10 mouse cellular contexts compared by ENCODE assay signal in genomic region chr14:60693122-60693536, GRCm38 (mm10). TPM values are rescaled to one million over a fixed set of nuclear protein-coding genes. Genes with fewer than 3 reads are reported as not detected.
DNase-seq lines count a peak whose midpoint lies in the region; ATAC-seq and TF ChIP-seq lines count a peak whose summit lies in the region.
"Had no signal": no experiment of that assay in that cellular context is flagged by ENCODE, and none has a peak within 500 bp of the region (broad histone marks: within the 10 kb centered on the region; RNA-seq: fewer than 3 reads in every experiment).

No protein-coding gene starts in this region.

- no peaks in the 10 kb centered on the region for H3K27me3 ChIP-seq in kidney, embryonic 15.5 days
- no peaks in the 10 kb centered on the region for H3K27me3 ChIP-seq in kidney, adult 2 months (replicated peaks; ENCODE audit: control insufficient read depth, insufficient read depth, low read length)
- no peaks in the 10 kb centered on the region for H3K27me3 ChIP-seq in embryonic facial prominence, embryonic 14.5 days (replicated peaks; ENCODE audit: control insufficient read depth, insufficient read depth, low read length)

- no peak for TF ChIP-seq CTCF in kidney, adult 2 months (conservative IDR thresholded peaks at IDR 0.05; ENCODE audit: insufficient read depth, insufficient read length, low read depth, low read length)

- peak overlapping the region; percentile 15; the same call in 1 of the 2 replicates for H3K4me2 ChIP-seq in kidney, embryonic 15.5 days
- no peak overlapping the region for H3K4me2 ChIP-seq in embryonic facial prominence, embryonic 14.5 days (ENCODE audit: low read depth, low read length)
- H3K4me2 ChIP-seq: lung, embryonic 14.5 days had no signal

- no peaks in the 10 kb centered on the region for H3K9me3 ChIP-seq in kidney, embryonic 15.5 days (replicated peaks)
- no peaks in the 10 kb centered on the region for H3K9me3 ChIP-seq in embryonic facial prominence, embryonic 14.5 days (ENCODE audit: control insufficient read depth, low read length)

- intact Hi-C loops in left cerebral cortex, postnatal 25 days (cut with DNase I): no loop called here

- peaks cover 41% of the 10 kb centered on the region for H3K4me1 ChIP-seq in kidney, embryonic 15.5 days
- H3K4me1 ChIP-seq in kidney, adult 2 months (ENCODE audit: control insufficient read depth, insufficient read depth, low read length): peaks cover 8% of the 10 kb centered on the region
- H3K4me1 ChIP-seq in embryonic facial prominence, embryonic 14.5 days (ENCODE audit: control insufficient read depth, insufficient read depth, low read length): no peaks in the 10 kb centered on the region

- no peak for DNase-seq in kidney, adult 2 months
- peak; percentile 41 for DNase-seq in R1 (ENCODE audit: low read depth, low spot score)
- DNase-seq in embryonic facial prominence, embryonic 14.5 days (ENCODE audit: low spot score): no peak
- DNase-seq in left cerebral cortex, postnatal 25 days (ENCODE audit: low spot score in 2 of 2): peak; percentile 65 to 67
- DNase-seq in thymus, postnatal 10 days (ENCODE audit: low spot score in 2 of 2): no peak
- DNase-seq in cerebellum, postnatal 25 days: no peak
- DNase-seq: adrenal gland, postnatal 10 days; kidney, postnatal 36 days had no signal

- no peak overlapping the region for H3K4me3 ChIP-seq in kidney, embryonic 15.5 days (replicated peaks)
- H3K4me3 ChIP-seq in kidney, adult 2 months (ENCODE audit: insufficient read depth, low read depth, low read length): no peak overlapping the region
- no peak overlapping the region for H3K4me3 ChIP-seq in embryonic facial prominence, embryonic 14.5 days (ENCODE audit: low read depth, low read length)

- H3K36me3 ChIP-seq in kidney, embryonic 15.5 days: peaks cover 15% of the 10 kb centered on the region
- H3K36me3 ChIP-seq in kidney, adult 2 months (ENCODE audit: control insufficient read depth, insufficient read depth, low read length): no peaks in the 10 kb centered on the region
- H3K36me3 ChIP-seq in embryonic facial prominence, embryonic 14.5 days (ENCODE audit: control insufficient read depth, insufficient read depth, low read length): 0 out of 2 replicates have a peak, but pooled peaks cover 6% of the 10 kb centered on the region

- no peak overlapping the region for H3K9ac ChIP-seq in kidney, embryonic 15.5 days
- no peak overlapping the region for H3K9ac ChIP-seq in embryonic facial prominence, embryonic 14.5 days (ENCODE audit: low read depth, low read length)
- H3K9ac ChIP-seq: lung, embryonic 14.5 days had no signal

- 15% methylated on average over 11 of the region's 11 CpGs for WGBS in kidney, embryonic 15.5 days
- 32% methylated on average over 11 of the region's 11 CpGs for WGBS in kidney, adult 2 months
- 52% methylated on average over 11 of the region's 11 CpGs for WGBS in embryonic facial prominence, embryonic 14.5 days

- peak overlapping the region; percentile 46 for H3K27ac ChIP-seq in kidney, embryonic 15.5 days
- no peak overlapping the region for H3K27ac ChIP-seq in kidney, adult 2 months (ENCODE audit: insufficient read depth, low read depth, low read length)
- no peak overlapping the region for H3K27ac ChIP-seq in embryonic facial prominence, embryonic 14.5 days (replicated peaks; ENCODE audit: low read depth, low read length)

- TF ChIP-seq POLR2A in kidney, adult 2 months (IDR thresholded peaks at IDR 0.05; ENCODE audit: low read depth, low read length): no peak

- ATAC-seq in kidney, embryonic 15.5 days (replicated peaks; ENCODE audit: low FRiP score): no peak
- ATAC-seq in embryonic facial prominence, embryonic 14.5 days (ENCODE audit: low read depth): 0 out of 2 replicates have a peak, but pooled peaks have one; percentile 39

RNA-seq across cellular contexts. Expression of gene Spata13, which starts 59.3 kb away (rescaled TPM):
- 55.1 and 64.4 TPM in 2 replicates for polyA plus RNA-seq in kidney, embryonic 15.5 days (2015; fragmentation: Nextera tagmentation; extraction: Ambion mirVana)
- 24.1 and 27.7 TPM in 2 replicates for polyA plus RNA-seq in kidney, adult 2 months (2012; rRNA removed)
- 14.7 and 16.9 TPM in 2 replicates for polyA plus RNA-seq in embryonic facial prominence, embryonic 14.5 days (2014; fragmentation: Nextera tagmentation; extraction: Ambion mirVana)
- total RNA-seq in left cerebral cortex, postnatal 25 days (2021): 10 to 100 TPM; 17.6 to 25.2 TPM

Comparison
In these comparisons a context has a peak if more than half of its experiments do, and no peak if none do; other contexts are left out.
1. DNase-seq: peak in R1 (single experiment) and left cerebral cortex, postnatal 25 days (2 of 2); none in kidney, adult 2 months (single experiment), embryonic facial prominence, embryonic 14.5 days (single experiment), thymus, postnatal 10 days (0 of 2) and cerebellum, postnatal 25 days (0 of 2).